Mouse (Mus musculus) limb, embryonic 15.5 days (tissue): Measurements from ENCODE around the gene Cgref1. TPM values are rescaled to one million over a fixed set of nuclear protein-coding genes. Genes with fewer than 3 reads are reported as not detected.
A peak's percentile ranks its signal among the peaks of the same experiment; 100 is the strongest.

Experiments
- ATAC-seq: fragments of 200-750 bp; cut with Nextera tagmentation; 2 replicates; pipeline ENCODE4 v1.8.0; 2017; ENCODE audit warnings: low read depth, moderate TSS enrichment; ENCODE audit not compliant: insufficient number of reproducible peaks, low FRiP score, low TSS enrichment
- H3K27ac ChIP-seq: fragments of 300-500 bp; sonication (generic); 2 replicates; pipeline ENCODE4 v1.5.1; 2015; ENCODE audit warnings: moderate library complexity, mild to moderate bottlenecking, inconsistent platforms
- H3K27me3 ChIP-seq: fragments of 300-500 bp; sonication (generic); 2 replicates; pipeline ENCODE4 v1.6.1; 2015; ENCODE audit warnings: inconsistent platforms
- H3K36me3 ChIP-seq: fragments of 300-500 bp; sonication (generic); 2 replicates; pipeline ENCODE4 v1.6.1; 2015; ENCODE audit warnings: inconsistent platforms
- H3K4me1 ChIP-seq: fragments of 300-500 bp; sonication (generic); 2 replicates; pipeline ENCODE4 v1.6.1; 2015; ENCODE audit warnings: inconsistent platforms
- H3K4me2 ChIP-seq: fragments of 300-500 bp; sonication (generic); 2 replicates; pipeline ENCODE4 v1.6.1; 2015; ENCODE audit warnings: mild to moderate bottlenecking, inconsistent platforms
- H3K4me3 ChIP-seq: fragments of 300-500 bp; sonication (generic); 2 replicates; pipeline ENCODE4 v1.5.1; 2015; ENCODE audit warnings: mild to moderate bottlenecking, inconsistent platforms
- H3K9ac ChIP-seq: fragments of 300-500 bp; sonication (generic); 2 replicates; pipeline ENCODE4 v1.6.1; 2015; ENCODE audit warnings: inconsistent platforms
- H3K9me3 ChIP-seq: fragments of 300-500 bp; sonication (generic); 2 replicates; pipeline ENCODE4 v1.6.1; 2016; ENCODE audit warnings: inconsistent platforms
- WGBS: fragments of 180-500 bp; shearing (Covaris S2); methylation state at CpG from one replicate; pipeline ENCODE4 v1.1.7; 2015; 5-methylcytosine and 5-hydroxymethylcytosine counted together
- polyA plus RNA-seq: library from polyadenylated mRNA; unstranded; fragments of >200 nt; fragmentation: Nextera tagmentation; extraction: Ambion mirVana; gene quantifications from 2 replicates; pipeline ENCODE4 v1.2.1, GENCODE M21; 2015

Cgref1 gene
- 21.0 and 31.7 TPM in 2 replicates for polyA plus RNA-seq

GRCm38 (mm10) chr5:30944956-30945781 lies at the start of gene Cgref1:
Gene Cgref1 (minus strand): TSS chr5:30945591.
- H3K9me3 ChIP-seq, result no peaks in the 10 kb centered on the region

GRCm38 (mm10) chr5:30994074-30994473 lies 48.7 kb upstream of the Cgref1 start:
- WGBS, result 67% methylated on average over 3 of the region's 3 CpGs
- ATAC-seq, result no peak
- no peaks in the 10 kb centered on the region for H3K27me3 ChIP-seq
- no peak overlapping the region for H3K9ac ChIP-seq
- H3K36me3 ChIP-seq, result no peaks in the 10 kb centered on the region
- no peak overlapping the region for H3K4me2 ChIP-seq
- H3K27ac ChIP-seq, result no peak overlapping the region
- no peak overlapping the region for H3K4me3 ChIP-seq
- no peaks in the 10 kb centered on the region for H3K9me3 ChIP-seq
- no peaks in the 10 kb centered on the region for H3K4me1 ChIP-seq

More at GRCm38 (mm10) chr5:30944956-30945781, at the start of gene Cgref1:
- H3K27me3 ChIP-seq, result peaks cover 6% of the 10 kb centered on the region; the same call in 1 of the 2 replicates
- peaks cover 18% of the 10 kb centered on the region for H3K4me1 ChIP-seq
- peak within 1 kb of the TSS; percentile 92 for H3K4me2 ChIP-seq
- peak within 1 kb of the TSS; percentile 35; the same call in 1 of the 2 replicates for H3K9ac ChIP-seq
- H3K36me3 ChIP-seq, result no peaks in the 10 kb centered on the region
- H3K4me3 ChIP-seq, result peak within 1 kb of the TSS; percentile 51
- H3K27ac ChIP-seq, result no peak within 1 kb of the TSS
- WGBS, result 5% methylated on average over 44 of the region's 44 CpGs
- peak; percentile 64 for ATAC-seq

- Histone ChIP-seq H3K4me2 (no peak overlapping the region), H3K4me1 (no peaks in the 10 kb centered on the region), H3K27ac (no peak overlapping the region), H3K27me3 (no peaks in the 10 kb centered on the region), H3K36me3 (no peaks in the 10 kb centered on the region), H3K9me3 (no peaks in the 10 kb centered on the region), H3K4me3 (no peak overlapping the region), H3K9ac (no peak overlapping the region)
- 61% methylated on average over 5 of the region's 5 CpGs for WGBS
- ATAC-seq, result no peak
Observed at GRCm38 (mm10) chr5:30992980-30993676, 47.7 kb upstream of the Cgref1 start.

GRCm38 (mm10) chr5:30982357-30982756 lies 37.0 kb upstream of the Cgref1 start:
- Histone ChIP-seq H3K4me3 (no peak overlapping the region), H3K9me3 (no peaks in the 10 kb centered on the region), H3K36me3 (no peaks in the 10 kb centered on the region), H3K4me2 (no peak overlapping the region), H3K27ac (no peak overlapping the region), H3K9ac (no peak overlapping the region), H3K4me1 (no peaks in the 10 kb centered on the region), H3K27me3 (no peaks in the 10 kb centered on the region)
- ATAC-seq, result no peak
- WGBS, result 14% methylated on average over 2 of the region's 2 CpGs

- Histone ChIP-seq H3K4me1 (peaks cover 7% of the 10 kb centered on the region), H3K4me2 (no peak overlapping the region), H3K9ac (no peak overlapping the region), H3K27me3 (no peaks in the 10 kb centered on the region), H3K36me3 (no peaks in the 10 kb centered on the region), H3K27ac (no peak overlapping the region), H3K4me3 (no peak overlapping the region), H3K9me3 (no peaks in the 10 kb centered on the region)
- ATAC-seq, result no peak
- WGBS, result 23% methylated on average over 9 of the region's 9 CpGs
Observed at GRCm38 (mm10) chr5:30974870-30975656, 29.7 kb upstream of the Cgref1 start.

- WGBS, result 83% methylated on average over 2 of the region's 2 CpGs
- Histone ChIP-seq H3K4me3 (no peak overlapping the region), H3K4me2 (no peak overlapping the region), H3K9ac (no peak overlapping the region), H3K27ac (no peak overlapping the region), H3K4me1 (no peaks in the 10 kb centered on the region; the same call in 1 of the 2 replicates), H3K27me3 (peaks cover 4% of the 10 kb centered on the region; the same call in 1 of the 2 replicates), H3K36me3 (no peaks in the 10 kb centered on the region), H3K9me3 (no peaks in the 10 kb centered on the region)
- ATAC-seq, result no peak
Observed at GRCm38 (mm10) chr5:30969440-30969839, 24.0 kb upstream of the Cgref1 start.

- peak; percentile 27; the same call in 1 of the 2 replicates for ATAC-seq
- Histone ChIP-seq H3K9me3 (no peaks in the 10 kb centered on the region), H3K4me1 (no peaks in the 10 kb centered on the region; the same call in 1 of the 2 replicates), H3K27me3 (peaks cover 4% of the 10 kb centered on the region; the same call in 1 of the 2 replicates), H3K36me3 (no peaks in the 10 kb centered on the region), H3K4me3 (no peak within 1 kb of the TSS), H3K27ac (no peak within 1 kb of the TSS), H3K4me2 (no peak within 1 kb of the TSS), H3K9ac (no peak within 1 kb of the TSS)
- WGBS, result 67% methylated on average over 8 of the region's 8 CpGs
Observed at GRCm38 (mm10) chr5:30968416-30968815, 23.0 kb upstream of the Cgref1 start, which contains the start of gene Tcf23. Gene Tcf23 (plus strand): TSS chr5:30968662.

GRCm38 (mm10) chr5:30966189-30966588 lies 20.8 kb upstream of the Cgref1 start:
- ATAC-seq, result no peak
- Histone ChIP-seq H3K9ac (no peak overlapping the region), H3K4me2 (no peak overlapping the region)

GRCm38 (mm10) chr5:30963916-30964315 lies 18.5 kb upstream of the Cgref1 start:
- ATAC-seq, result no peak

More at GRCm38 (mm10) chr5:30966189-30966588, 20.8 kb upstream of the Cgref1 start:
- Histone ChIP-seq H3K27ac (no peak overlapping the region), H3K4me3 (no peak overlapping the region), H3K9me3 (no peaks in the 10 kb centered on the region), H3K36me3 (no peaks in the 10 kb centered on the region), H3K27me3 (peaks cover 4% of the 10 kb centered on the region; the same call in 1 of the 2 replicates), H3K4me1 (no peaks in the 10 kb centered on the region; the same call in 1 of the 2 replicates)
- 88% methylated on average over 4 of the region's 4 CpGs for WGBS

GRCm38 (mm10) chr5:30961545-30962505 lies 16.4 kb upstream of the Cgref1 start:
- no peak for ATAC-seq
- 77% methylated on average over 10 of the region's 10 CpGs for WGBS
- H3K27ac ChIP-seq, result no peak overlapping the region
- H3K4me3 ChIP-seq, result no peak overlapping the region
- peaks cover 20% of the 10 kb centered on the region for H3K4me1 ChIP-seq
- H3K4me2 ChIP-seq, result no peak overlapping the region
- H3K27me3 ChIP-seq, result 0 out of 2 replicates have a peak, but pooled peaks cover 4% of the 10 kb centered on the region
- no peaks in the 10 kb centered on the region for H3K9me3 ChIP-seq
- H3K36me3 ChIP-seq, result peaks cover 15% of the 10 kb centered on the region
- H3K9ac ChIP-seq, result no peak overlapping the region

More at GRCm38 (mm10) chr5:30963916-30964315, 18.5 kb upstream of the Cgref1 start:
- Histone ChIP-seq H3K36me3 (no peaks in the 10 kb centered on the region), H3K9ac (no peak overlapping the region), H3K4me3 (no peak overlapping the region), H3K27ac (no peak overlapping the region), H3K4me2 (no peak overlapping the region), H3K4me1 (peaks cover 4% of the 10 kb centered on the region), H3K9me3 (no peaks in the 10 kb centered on the region), H3K27me3 (peaks cover 4% of the 10 kb centered on the region; the same call in 1 of the 2 replicates)
- WGBS, result 73% methylated on average over 3 of the region's 3 CpGs
